Mouse (Mus musculus) c-Kit-positive CD71-positive TER-119-positive erythroid progenitor cells, embryonic 14.5 days (primary cell): ENCODE measurements around the gene Wdr25.

Source experiments
- DNase-seq: peaks from one replicate; pipeline ENCODE4 v3.0.0-alpha.2; 2013; ENCODE audit warnings: low spot score

Wdr25 gene

DNA sequence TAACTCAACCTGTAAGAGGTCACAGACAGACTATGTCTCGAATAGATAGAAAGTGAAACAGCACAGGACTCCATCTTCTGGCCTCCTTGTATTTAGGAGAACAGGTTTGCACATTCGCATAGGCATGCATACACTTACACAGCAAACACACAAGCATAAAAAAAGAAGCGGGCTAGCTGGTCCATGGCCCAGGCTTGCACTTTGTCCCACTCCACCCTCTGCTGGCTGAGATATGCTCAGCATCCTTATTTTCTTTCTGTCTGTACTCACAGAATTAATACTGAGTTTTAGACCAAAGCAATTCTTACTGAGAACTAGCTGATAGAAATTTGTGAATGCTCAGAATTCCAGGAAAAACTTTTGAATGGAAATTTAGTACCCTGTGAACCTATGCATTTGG, 2.6 kb downstream of the Wdr25 start:
- DNase-seq: no peak

DNA sequence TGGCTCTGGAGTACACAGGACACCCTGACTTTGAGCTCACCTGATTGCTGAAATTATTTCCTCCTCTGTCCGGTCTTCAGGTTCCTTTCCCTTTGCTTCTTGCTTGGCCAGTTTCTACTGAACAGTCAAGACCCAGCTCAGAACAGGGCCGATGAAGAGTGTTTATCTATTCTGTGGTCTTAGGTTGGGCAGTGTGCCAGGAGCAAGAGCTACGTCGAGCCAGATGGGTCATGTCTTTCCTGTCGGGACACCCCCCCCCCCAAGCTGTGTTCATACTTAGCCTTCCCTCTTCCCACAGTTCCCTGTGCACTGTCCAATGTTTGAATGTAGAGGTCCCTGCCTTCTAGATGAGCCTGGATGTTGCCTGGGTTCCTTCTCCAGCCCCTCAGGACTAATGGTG, 7.9 kb downstream of the Wdr25 start:
- no peak for DNase-seq

DNA sequence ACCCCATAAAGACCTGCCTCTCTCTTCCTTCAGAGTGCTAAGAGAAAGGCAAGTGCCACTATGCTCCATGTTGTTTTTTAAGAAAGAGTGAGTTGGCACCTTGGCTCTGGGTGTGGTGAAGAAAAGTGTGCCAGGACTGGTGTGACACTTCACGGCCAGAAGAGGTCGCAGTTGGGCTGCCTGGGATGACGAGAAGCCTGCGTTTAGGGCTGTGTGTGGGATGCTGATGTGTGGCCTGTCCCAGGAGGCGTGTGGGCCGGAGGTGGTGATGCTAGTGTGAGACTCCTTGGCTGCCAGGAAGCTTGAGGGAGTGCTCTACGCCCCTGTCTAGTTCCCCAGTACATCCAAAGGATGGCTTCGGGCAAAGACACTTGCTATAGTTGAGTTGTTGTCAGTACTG, 9.5 kb downstream of the Wdr25 start:
- DNase-seq: peak; percentile 44

DNA sequence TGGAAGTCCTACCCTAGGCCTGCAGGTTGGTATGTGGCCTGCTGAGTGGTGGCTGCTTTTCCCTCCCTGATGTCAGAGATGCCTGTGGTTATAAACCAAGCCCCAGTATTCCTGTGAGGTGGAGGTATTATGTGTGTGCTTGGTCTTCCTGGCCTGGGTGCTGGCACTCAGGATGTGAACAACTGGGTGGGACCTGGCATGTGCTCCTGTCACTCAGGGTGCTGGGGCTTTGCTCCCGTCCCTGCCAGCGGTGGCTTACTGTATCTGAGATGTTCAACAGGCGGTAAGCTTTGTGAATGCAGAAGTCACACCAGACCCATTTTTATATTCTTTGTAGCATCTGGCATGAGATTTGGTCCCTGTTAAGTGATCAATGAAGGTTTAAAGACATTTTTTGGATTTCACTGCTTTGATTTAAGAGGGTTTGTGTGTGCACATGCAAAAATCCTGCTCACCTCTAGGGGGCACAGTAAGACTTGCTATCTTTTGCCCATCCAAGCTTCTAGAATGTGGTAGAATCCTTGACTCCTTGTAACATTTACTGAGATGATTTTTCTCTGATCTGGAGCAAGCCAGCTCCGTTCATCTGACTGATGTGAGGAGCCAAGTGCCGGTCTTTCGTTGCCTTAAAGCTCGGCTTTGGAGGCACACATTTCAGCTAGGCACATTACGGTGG, 10.3 kb downstream of the Wdr25 start:
- DNase-seq: peak; percentile 26

DNA sequence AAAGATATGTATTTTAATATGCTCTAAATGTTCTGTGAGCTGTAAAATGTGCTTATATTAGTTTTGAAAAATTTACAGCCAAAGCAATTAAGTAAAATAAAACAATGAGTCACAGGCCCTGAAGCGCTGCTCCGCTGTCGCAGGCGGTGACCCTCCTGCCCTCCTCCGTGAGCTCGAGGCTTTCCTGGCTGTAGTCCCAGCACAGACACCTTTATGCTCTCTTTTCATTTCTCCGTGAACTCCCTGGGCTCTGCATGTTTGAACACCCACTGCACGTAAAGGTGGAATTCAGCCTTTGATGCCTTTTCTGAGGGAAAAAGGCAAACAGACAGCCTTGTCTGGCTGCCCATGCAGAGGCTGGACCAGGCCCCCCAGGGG, 10.8 kb downstream of the Wdr25 start:
- DNase-seq: no peak

DNA sequence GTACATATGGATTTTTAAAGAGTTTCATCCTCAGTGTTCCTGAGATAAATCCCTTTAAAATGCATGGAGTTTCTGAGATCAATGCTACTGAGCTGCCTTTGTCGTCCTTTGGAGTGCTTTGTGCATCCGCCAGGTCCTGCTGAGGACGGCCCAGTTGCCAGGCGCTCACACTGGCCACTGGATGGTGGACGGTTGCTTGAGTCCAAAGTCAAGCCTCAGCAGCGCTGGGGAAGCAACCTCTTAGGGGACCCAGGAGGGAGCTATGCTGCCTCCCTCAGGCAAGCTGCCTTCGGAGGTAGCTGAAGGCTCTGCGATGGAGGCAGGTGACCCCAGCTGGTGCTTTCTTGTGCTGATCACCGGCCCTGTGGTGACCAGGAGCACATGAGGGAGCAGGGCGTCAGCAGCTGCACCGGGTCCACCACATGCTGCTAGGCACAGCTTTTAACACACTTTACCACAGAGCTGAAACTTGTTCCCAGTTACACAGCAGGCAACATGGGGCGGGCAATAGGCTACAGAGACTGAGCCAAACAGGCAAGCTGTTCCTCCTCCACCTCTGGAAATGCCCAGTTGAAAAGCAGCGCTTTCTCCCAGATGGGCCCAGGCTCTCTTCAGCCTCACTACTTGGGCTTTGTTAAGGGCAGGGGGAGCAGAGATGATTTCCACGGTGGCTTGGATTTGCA, 12.3 kb downstream of the Wdr25 start:
- DNase-seq: no peak

DNA sequence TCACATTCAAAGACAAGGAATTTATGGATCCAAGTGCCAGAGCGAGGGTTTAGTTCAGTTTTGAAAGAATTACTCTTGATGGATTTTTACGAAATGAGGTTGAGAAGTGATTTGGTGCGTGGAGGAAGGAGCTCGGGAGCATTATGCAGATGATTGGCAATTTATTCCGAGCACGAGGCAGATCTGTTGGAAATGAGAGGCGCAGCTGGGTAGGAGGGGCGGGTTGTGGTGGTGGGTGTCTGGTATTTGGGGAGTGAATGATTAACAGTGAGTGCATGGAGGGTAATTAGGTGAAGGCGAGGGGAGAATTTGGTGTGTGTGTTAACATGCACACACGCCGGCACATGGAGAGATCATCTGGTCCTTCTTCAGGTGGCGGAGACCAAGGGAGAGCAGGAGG, 13.0 kb downstream of the Wdr25 start:
- DNase-seq: no peak

DNA sequence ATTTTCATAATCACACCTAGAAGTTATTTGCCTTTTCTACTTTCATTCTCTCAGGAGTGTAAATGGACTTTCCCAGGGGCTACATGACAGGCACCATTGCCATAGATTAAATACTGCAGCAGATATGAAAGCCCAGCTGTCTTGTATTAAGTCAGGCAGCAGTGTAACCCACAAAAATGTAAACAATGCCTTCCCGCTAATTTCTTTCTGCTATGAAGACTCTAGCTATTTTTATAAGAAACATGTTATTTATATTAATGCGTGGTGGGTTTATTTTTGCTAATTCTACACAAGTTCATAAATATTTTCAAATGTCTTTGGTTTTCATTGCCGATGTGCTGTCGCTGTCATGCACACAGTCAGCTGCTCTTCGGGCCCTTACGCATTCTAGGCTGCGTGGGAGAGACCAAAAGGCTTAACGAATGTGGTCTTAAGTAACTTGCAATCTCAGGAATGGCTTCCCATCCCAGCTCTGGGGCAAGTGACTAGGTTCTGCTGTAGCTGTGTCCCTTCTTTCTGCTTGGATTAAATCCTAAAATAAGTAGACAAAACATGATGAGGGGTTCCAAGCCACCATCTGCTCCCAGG, 16.5 kb downstream of the Wdr25 start:
- DNase-seq: no peak

DNA sequence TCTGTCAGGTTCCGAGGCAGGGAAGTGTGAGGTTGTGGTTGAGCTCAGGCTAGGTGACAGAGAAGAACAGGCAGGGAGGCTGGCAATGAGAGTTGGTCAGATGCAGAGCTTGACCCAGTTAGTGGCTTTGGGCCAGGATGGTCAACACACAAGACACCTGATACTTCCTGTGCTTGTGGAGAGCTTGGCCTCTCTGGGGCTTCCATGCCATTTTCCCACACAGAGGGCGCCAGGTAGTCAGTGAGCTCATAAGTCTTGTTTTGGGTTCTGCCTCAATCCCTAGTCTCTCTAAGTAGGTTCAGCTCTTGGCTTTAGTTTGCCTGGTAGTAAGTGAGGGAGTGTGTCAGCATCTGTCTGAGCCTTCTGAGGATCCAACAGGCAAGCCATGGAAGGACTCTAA, 19.0 kb downstream of the Wdr25 start:
- no peak for DNase-seq

DNA sequence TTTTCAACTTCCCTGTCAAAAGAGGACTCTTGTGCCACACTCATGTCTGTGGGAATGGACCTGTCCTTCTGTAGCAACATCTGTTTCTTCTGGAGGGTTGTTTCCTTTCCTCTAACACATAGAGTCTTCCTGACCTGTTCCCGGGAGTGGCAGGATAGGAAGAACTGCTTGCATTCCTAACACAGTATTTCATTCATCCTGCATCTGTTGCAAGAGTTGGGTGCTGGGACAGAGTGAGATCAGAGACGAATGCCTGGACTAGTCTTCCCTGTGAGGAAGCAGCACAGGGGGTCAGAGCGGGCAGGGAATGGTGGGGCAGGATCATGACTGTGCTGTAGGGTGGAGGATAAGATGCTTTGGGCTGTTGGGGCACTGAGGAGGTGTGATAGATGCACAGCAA, 20.8 kb downstream of the Wdr25 start:
- no peak for DNase-seq

DNA sequence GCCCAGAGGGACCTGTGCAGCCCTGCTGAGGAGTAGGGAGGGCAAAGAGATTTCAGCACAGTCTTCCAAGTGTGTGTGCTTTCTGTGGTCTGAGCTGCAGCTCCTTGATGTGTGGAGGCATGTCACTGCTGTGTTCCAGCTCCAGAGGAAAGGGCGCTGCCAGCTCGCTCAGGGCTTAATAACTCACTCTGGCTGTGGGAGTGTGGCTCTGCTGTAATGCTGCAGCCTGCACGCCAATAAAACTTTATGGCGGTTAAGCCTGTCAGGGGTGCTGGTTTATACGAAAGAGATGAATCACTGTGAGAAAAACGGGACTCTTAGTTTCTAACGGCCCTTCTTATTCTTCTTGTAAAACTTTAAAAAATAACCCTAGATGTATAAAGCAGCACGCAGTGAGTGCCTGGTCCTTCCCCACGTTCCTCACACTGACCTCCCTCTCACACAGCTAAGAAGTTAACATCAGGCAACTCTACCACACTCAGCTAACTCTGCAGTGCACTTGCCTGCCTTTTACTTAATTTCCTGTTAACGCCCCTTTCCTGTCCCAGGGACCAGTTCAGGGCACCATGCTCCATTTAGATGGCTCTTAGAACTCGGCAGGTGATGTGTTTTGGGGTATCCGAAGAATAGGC, 21.4 kb downstream of the Wdr25 start:
- no peak for DNase-seq

DNA sequence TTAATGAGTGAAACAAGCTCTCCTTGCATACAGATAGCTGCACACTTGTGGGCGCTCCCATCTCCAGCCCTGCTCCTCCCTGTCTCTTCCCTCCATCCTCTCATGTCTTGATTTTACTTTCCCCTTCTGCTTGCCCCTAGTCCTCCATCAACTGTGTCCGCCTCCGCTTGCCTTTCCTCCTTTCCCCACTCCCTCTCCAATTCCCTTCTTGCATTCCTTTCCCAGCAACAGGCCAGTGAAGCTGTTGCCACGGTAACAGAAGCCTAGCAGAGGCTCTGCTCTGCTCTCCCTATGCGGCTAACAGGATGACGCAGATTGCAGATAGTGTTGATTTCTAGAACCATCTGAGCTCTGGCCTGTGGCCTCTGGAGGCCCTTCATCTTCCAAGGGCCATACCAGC, 22.5 kb downstream of the Wdr25 start:
- no peak for DNase-seq

DNA sequence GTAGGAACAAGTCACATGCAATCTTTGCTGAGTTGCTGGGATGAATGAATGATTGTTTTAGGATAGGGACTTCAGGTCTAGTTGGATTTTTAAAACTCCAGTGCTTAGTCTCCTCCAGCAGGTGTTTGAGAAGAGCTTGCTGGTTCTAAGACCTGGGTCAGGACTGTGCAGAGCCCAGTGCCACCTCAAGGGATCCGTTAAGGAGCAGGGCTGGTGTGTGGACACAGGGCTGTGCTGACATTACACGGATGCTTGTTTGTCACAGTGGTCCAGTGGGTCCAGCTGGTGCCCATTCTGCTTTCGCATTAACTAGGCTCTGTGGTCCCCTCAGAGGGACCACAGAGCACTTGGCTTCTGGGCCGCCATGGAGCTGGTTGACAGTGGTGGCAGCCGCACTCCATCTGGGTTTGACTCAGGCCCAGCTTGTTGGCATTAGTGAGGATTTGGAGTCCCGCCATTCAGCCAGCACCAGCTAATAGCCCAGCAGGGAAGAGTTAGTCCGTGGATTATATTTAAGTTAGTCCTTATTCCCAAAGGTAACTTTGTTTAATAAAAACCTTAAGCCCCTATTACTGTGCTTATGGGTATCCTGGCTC, 23.1 kb downstream of the Wdr25 start:
- no peak for DNase-seq

DNA sequence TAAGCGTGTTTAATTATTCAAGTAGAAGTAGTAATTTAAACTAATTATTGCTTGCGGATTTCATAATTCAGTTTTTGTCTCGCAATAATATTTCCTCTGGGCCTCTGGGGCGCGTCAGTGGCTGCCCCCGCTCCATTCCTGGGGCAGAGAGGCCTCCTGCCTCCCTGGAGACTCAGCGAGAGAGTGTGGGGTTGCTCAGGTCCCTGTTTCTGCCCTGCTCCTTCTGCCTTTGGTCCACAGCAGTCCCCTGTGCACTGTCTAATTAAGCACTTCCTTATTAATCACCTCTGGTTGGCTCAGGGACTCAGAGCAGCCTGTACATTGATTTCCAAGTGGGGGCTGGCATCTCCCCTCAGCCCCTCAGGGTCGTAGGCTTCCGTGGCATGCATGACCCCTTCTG, 24.1 kb downstream of the Wdr25 start:
- no peak for DNase-seq

DNA sequence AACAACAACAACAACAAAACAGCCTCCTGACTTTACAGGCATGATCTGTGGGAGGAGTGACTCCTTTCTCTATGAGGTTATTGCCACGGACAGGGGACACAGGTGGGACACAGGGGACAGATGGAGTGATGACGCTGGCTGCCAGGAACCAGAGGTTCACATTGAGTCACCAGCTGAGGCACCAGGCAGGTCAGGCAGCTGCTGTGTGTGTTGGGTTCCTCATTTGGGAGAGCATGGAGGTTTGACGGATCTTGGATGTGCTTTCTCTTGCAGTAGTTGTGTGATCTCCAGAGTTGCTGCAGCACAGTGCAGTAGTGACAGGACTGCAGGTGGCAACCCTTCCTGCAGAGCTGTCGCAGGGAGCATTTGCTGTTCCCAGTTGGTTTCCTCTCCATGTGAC, 25.3 kb downstream of the Wdr25 start:
- DNase-seq: no peak

DNA sequence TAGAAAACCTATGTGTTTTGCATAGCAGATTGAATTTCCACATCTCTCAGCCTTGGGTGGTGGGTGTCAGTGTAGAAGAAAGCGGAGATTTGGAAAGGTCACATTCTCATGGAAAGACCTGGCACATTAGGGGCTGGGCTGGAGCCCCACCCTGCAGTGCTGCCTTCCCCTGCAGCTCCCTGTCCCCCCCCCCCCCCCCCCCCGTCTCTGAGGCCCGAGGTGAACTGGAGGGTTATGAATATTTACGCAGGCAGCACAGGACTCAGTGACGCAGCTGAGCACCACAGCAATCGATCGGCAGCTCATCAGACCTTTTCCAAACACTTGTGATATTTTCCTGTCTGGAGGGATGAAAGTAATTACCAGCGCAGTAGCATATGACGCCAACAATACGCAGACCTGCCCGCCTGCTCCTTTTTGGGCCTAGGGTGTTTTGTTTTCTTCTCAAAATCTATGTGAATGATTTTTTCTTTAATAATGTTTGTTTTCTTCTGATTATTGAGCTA, 33.2 kb downstream of the Wdr25 start:
- no peak for DNase-seq

DNA sequence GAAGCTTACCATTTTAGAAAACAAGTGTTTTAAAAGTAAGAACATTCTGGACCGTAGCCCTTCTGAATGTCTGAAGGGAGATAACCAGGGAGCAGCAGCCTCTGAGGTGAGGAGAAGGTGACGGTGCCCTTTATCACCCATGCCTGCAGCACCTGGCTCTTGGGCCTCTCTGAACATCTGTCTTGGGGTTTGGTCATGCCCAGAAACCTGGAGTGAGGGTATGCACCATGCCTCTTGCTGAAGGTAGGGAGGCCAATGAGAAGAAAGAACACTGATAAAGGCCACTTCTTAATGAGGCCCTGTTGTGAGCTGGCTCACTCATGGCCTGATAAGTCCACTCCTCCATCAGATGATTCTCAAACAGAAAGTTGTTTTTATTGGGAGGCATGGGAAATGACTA, 34.8 kb downstream of the Wdr25 start:
- no peak for DNase-seq

DNA sequence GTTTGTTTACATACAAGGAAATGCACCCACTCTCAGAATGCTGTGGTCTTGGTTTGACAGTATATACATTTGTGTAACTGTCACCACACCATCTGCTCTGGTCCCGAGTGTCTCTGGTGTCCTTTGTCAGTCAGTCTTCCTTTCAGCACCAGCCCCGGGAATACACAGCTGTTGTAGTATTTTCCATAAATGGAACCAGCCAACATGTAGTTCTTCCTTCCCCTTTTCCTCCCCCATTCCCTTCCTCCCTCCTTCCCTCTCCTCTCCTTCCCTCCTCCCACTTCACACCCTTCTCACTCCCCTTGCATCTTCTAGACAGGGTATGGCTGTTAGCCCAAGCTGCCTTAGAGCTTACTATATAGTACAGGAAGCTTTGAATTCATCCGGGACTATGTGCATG, 36.0 kb downstream of the Wdr25 start:
- DNase-seq: no peak

DNA sequence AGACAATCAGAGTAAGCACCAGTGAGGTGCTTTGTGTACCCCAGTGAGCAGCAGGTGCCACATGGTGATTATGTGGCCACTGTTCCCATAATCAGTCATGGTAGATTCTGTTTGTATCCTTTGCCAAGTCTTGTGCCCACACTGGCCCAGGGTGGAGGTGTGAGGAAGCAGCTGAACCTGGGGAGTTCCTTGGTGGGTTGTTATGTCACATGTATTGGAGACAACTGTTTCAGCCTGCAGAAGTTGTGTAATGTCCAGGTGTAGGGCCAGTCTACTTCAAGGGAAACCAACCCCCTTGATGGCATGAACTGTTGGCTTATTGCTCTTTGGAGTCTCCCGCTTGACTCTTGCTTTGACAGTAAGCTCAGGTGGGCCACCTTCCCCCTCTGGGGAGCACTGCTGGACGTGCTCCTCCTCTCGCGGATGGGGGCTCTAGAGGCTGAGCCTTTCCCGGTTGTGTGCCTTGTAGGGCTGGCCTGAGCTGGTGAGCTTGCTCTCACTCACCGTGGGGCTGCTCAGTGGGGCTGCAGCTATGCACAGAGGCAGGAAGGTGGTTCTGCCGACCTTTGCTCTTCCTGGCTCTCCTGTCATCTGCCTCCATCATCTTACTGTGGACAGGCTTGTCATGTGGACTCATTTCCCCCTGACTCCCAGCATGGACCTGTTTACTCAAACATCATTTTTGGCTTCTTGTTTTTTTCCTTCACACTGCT, 38.1 kb downstream of the Wdr25 start:
- DNase-seq: no peak

DNA sequence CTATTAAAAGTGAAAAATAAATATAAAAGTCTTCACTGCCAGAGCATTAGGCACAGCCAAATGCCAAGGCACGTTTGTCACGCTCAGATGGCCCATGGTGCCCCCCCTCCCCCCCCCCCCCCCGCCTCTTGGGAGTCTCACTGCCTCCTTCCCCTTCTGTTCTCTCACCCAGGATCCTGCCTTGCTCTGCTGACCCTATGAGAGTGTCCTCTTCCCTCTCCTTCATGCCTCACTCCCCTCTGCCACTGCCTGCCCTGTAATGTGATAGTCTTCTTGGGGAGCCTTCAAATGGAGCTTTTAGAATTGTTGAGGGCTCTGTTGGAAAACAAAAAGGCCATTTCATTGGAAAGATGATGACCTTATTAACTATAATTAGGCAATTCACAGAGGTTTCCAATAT, 38.7 kb downstream of the Wdr25 start:
- DNase-seq: no peak

DNA sequence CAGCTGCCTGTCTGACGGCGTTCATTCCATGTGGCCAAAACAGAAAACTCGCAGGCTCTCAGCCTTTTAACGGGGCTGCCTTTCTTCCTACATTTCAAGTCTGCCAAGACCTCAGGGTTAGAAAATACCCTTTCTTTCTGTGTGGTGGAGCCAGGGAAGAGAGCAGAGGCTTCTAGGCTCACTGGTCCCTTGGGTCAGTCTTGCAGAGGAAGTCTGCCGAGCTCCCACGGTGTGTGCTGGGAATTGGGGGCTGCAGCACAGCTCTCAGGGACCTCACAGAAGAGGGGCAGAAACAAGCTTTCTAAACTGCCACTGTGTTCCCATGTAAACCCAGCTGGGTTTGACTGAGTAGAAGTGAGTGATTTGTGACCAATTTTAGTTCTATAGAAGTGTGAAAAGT, 40.8 kb downstream of the Wdr25 start:
- DNase-seq: no peak

DNA sequence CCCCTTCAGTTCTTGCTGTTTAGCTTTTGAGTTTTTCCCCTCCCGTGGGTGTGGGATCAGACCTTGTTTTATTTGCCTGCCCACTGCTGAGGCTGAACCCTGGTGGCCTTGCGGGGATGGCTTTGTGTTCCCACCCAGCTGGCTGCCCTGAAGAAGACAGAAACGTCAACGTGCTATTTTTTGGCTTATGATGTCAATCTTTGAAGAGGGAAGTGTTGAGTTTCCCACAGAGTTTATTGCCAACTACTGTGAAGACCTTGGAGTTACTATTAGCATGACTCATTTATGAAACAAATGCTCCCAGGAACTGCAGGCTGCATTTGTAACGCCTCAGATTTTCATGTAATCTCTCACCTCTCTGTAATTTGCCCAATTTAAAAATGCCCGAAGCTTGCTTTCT, 43.4 kb downstream of the Wdr25 start:
- DNase-seq: no peak
